Mouse (Mus musculus) CH12.LX (cell line): ENCODE results near the gene Htra2. TPM values are rescaled to one million over a fixed set of nuclear protein-coding genes. Genes with fewer than 3 reads are reported as not detected.

ENCODE experiments used
- DNase-seq: peaks from one replicate; pipeline ENCODE4 v3.0.0-alpha.2; 2013; ENCODE audit errors: extremely low read depth
- H3K27ac ChIP-seq: 2 replicates; pipeline ENCODE4 v1.5.1; 2012; ENCODE audit warnings: low read depth, mild to moderate bottlenecking, control low read depth, moderate library complexity; ENCODE audit not compliant: insufficient read depth
- H3K27me3 ChIP-seq: replicated peaks from 2 replicates; pipeline ENCODE3; 2012; ENCODE audit warnings: inconsistent platforms
- H3K36me3 ChIP-seq, 2 experiments: replicated peaks in 1 of 2; 2 replicates each; pipeline versions ENCODE3 to v1.6.1; 2012; ENCODE audit warnings: inconsistent platforms in 1 of 2, low read length in 1 of 2, mild to moderate bottlenecking in 1 of 2, mixed read lengths in 1 of 2, moderate library complexity in 1 of 2; ENCODE audit not compliant: control insufficient read depth in 1 of 2, insufficient read depth in 1 of 2
- H3K4me1 ChIP-seq, 2 experiments: 2 replicates each; pipeline ENCODE4 v1.6.1; 2012; ENCODE audit warnings: inconsistent platforms in 1 of 2, moderate library complexity in 1 of 2; ENCODE audit not compliant: insufficient read depth in 2 of 2, control insufficient read depth in 1 of 2
- H3K4me2 ChIP-seq: 2 replicates; pipeline ENCODE4 v1.6.1; 2012; ENCODE audit warnings: low read depth, mild to moderate bottlenecking, control low read depth; ENCODE audit not compliant: poor library complexity, insufficient read depth, severe bottlenecking
- H3K4me3 ChIP-seq, 3 experiments: fragments of 150-350 bp in 1 of 3; sonication (generic) in 1 of 3; replicated peaks in 1 of 3; 2 replicates each; pipeline versions ENCODE3 to v1.5.1; 2011 to 2012; ENCODE audit warnings: low read depth in 2 of 3, low read length in 2 of 3, mild to moderate bottlenecking in 2 of 3, moderate library complexity in 2 of 3, control low read depth in 1 of 3, improper control_type of control experiment in 1 of 3, inconsistent platforms in 1 of 3, mixed read lengths in 1 of 3; ENCODE audit not compliant: poor library complexity in 1 of 3
- H3K79me2 ChIP-seq: replicated peaks from 2 replicates; pipeline ENCODE4 v1.6.1; 2012; ENCODE audit warnings: mild to moderate bottlenecking, moderate library complexity; ENCODE audit not compliant: control insufficient read depth, poor library complexity, insufficient read depth, severe bottlenecking; ENCODE audit errors: extremely low read depth
- H3K9ac ChIP-seq: 2 replicates; pipeline ENCODE4 v1.6.1; 2012; ENCODE audit warnings: low read depth, mild to moderate bottlenecking, control low read depth, moderate library complexity; ENCODE audit not compliant: insufficient read depth
- H3K9me3 ChIP-seq: replicated peaks from 2 replicates; pipeline ENCODE3; 2012; ENCODE audit warnings: low read length, inconsistent platforms, mixed read lengths
- BHLHE40 ChIP-seq: IDR thresholded peaks from 2 replicates; pipeline ENCODE4 v1.6.1; 2011; ENCODE audit warnings: mild to moderate bottlenecking, low read depth, low read length, improper control_type of control experiment
- CHD1 ChIP-seq: IDR thresholded peaks from 2 replicates; pipeline ENCODE4 v1.6.1; 2012; ENCODE audit warnings: low read depth, low read length, improper control_type of control experiment, inconsistent platforms
- CHD2 ChIP-seq: IDR thresholded peaks from 2 replicates; pipeline ENCODE4 v1.6.1; 2011; ENCODE audit warnings: low read length, improper control_type of control experiment
- CTCF ChIP-seq, 2 experiments: IDR thresholded peaks in 1 of 2; conservative IDR thresholded peaks in 1 of 2; 2 replicates each; pipeline ENCODE4 v1.5.1; 2011 to 2012; ENCODE audit warnings: low read depth in 2 of 2, low read length in 2 of 2, improper control_type of control experiment in 1 of 2, inconsistent platforms in 1 of 2, mild to moderate bottlenecking in 1 of 2, moderate library complexity in 1 of 2
- EP300 ChIP-seq: IDR thresholded peaks from 2 replicates; pipeline ENCODE4 v1.6.1; 2011; ENCODE audit warnings: low read length, improper control_type of control experiment
- HCFC1 ChIP-seq: IDR thresholded peaks from 2 replicates; pipeline ENCODE4 v1.6.1; 2012; ENCODE audit warnings: low read depth, mild to moderate bottlenecking, inconsistent platforms, low read length, improper control_type of control experiment
- JUND ChIP-seq: conservative IDR thresholded peaks from 2 replicates; pipeline ENCODE4 v1.6.1; 2011; ENCODE audit warnings: low read depth, low read length, improper control_type of control experiment
- MAFK ChIP-seq: IDR thresholded peaks from 2 replicates; pipeline ENCODE4 v1.6.1; 2011; ENCODE audit warnings: low read length, improper control_type of control experiment; ENCODE audit not compliant: insufficient replicate concordance
- MEF2A ChIP-seq: IDR thresholded peaks from 2 replicates; pipeline ENCODE4 v1.6.1; 2014; ENCODE audit warnings: low read depth, mild to moderate bottlenecking, inconsistent platforms, low read length, improper control_type of control experiment, borderline replicate concordance
- MXI1 ChIP-seq: IDR thresholded peaks from 2 replicates; pipeline ENCODE4 v1.6.1; 2011; ENCODE audit warnings: mild to moderate bottlenecking, low read depth, low read length, improper control_type of control experiment
- MYC ChIP-seq: IDR thresholded peaks from 2 replicates; pipeline ENCODE4 v1.6.1; 2011; ENCODE audit warnings: low read depth, mild to moderate bottlenecking, improper control_type of control experiment, low read length
- NRF1 ChIP-seq: IDR thresholded peaks from 2 replicates; pipeline ENCODE4 v1.6.1; 2014; ENCODE audit warnings: low read depth, mild to moderate bottlenecking, inconsistent platforms, low read length, improper control_type of control experiment, moderate library complexity
- PAX5 ChIP-seq: IDR thresholded peaks from 2 replicates; pipeline ENCODE4 v1.6.1; 2012; ENCODE audit warnings: low read length, inconsistent platforms, mixed read lengths
- POLR2A ChIP-seq: IDR thresholded peaks from 2 replicates; pipeline ENCODE4 v1.6.1; 2011; ENCODE audit warnings: low read depth, mild to moderate bottlenecking, improper control_type of control experiment, low read length
- POLR2AphosphoS2 ChIP-seq: IDR thresholded peaks from 2 replicates; pipeline ENCODE4 v1.6.1; 2011; ENCODE audit warnings: low read depth, low read length, improper control_type of control experiment
- RAD21 ChIP-seq: IDR thresholded peaks from 2 replicates; pipeline ENCODE4 v1.6.1; 2011; ENCODE audit warnings: low read depth, mild to moderate bottlenecking, low read length, improper control_type of control experiment, moderate library complexity
- RCOR1 ChIP-seq: conservative IDR thresholded peaks from 2 replicates; pipeline ENCODE4 v1.6.1; 2012; ENCODE audit warnings: low read depth, mild to moderate bottlenecking, inconsistent platforms, low read length, improper control_type of control experiment
- SIN3A ChIP-seq: IDR thresholded peaks from 2 replicates; pipeline ENCODE4 v1.6.1; 2012; ENCODE audit warnings: low read length, improper control_type of control experiment, inconsistent platforms
- TBP ChIP-seq: conservative IDR thresholded peaks from 2 replicates; pipeline ENCODE4 v1.6.1; 2011; ENCODE audit warnings: low read depth, low read length, improper control_type of control experiment
- TCF12 ChIP-seq: IDR thresholded peaks from 2 replicates; pipeline ENCODE4 v1.6.1; 2014; ENCODE audit warnings: low read depth, mild to moderate bottlenecking, inconsistent platforms, low read length, improper control_type of control experiment
- UBTF ChIP-seq: IDR thresholded peaks from 2 replicates; pipeline ENCODE4 v1.6.1; 2012; ENCODE audit warnings: low read depth, mild to moderate bottlenecking, inconsistent platforms, low read length, improper control_type of control experiment, moderate library complexity
- USF2 ChIP-seq: conservative IDR thresholded peaks from 2 replicates; pipeline ENCODE4 v1.6.1; 2011; ENCODE audit warnings: low read depth, low read length, improper control_type of control experiment
- ZMIZ1 ChIP-seq: IDR thresholded peaks from 2 replicates; pipeline ENCODE4 v1.6.1; 2012; ENCODE audit warnings: low read depth, mild to moderate bottlenecking, inconsistent platforms, low read length, improper control_type of control experiment
- dilution Hi-C: fragments of 300-500 bp; cut with MboI; formaldehyde crosslinking; loops from 2 replicates; pipeline ENCODE4 v1.14.3; 2020; ENCODE audit warnings: low sequenced_read_pairs; ENCODE audit not compliant: extremely low pct_unique_long_range_greater_than_20kb, extremely low pct_ligation_motif_present
- in situ Hi-C: fragments of 300-500 bp; cut with MboI; formaldehyde crosslinking; loops from 3 replicates; pipeline ENCODE4 v1.14.3; 2019; ENCODE audit warnings: low sequenced_read_pairs, low pct_ligation_motif_present, low pct_unique_long_range_greater_than_20kb, mixed read lengths
- polyA plus RNA-seq: library from polyadenylated mRNA; unstranded; fragments of >175 nt; gene quantifications from 2 replicates; pipeline ENCODE4 v1.2.1, GENCODE M21; 2012; ENCODE audit warnings: low read depth; ENCODE audit not compliant: insufficient read length
- total RNA-seq, 2 experiments: library from RNA; depleted of rRNA; stranded (reverse); fragments of 300-350 nt in 1 of 2; fragments of >200 nt in 1 of 2; gene quantifications; 2 replicates each; pipeline ENCODE4 v1.2.3; 2012 to 2014

The Htra2 gene
- total and polyA plus RNA-seq, 3 experiments: 113 to 185 (median 137) TPM

DNA sequence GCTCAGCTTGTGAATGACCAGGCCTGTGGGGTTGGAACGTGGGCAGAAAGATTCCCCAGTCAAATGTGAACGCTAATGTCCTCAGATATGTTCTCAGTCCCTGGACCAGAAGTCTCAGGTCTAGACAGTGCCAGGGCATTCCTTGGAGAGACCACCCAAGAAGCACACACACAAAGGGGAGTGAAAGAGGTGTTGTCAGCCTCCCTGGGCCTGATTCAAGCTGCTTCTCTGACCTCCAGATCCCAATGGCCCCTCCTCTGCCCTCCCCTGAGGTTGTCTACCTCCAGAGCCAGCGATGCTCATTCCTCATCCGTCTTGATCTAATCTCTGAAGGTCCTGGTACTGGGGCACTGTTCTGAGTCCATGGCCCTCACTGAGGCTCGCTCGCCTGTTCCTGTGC lies 11.5 kb downstream of the Htra2 start:
- dilution Hi-C loops: no loop called here
- H3K36me3 ChIP-seq: no peaks in the 10 kb centered on the region
- no peak overlapping the region for H3K9ac ChIP-seq
- TF ChIP-seq MYC (no peak), NRF1 (no peak), USF2 (no peak), CTCF (conservative IDR thresholded peaks at IDR 0.05 in 1 of 2, IDR thresholded peaks at IDR 0.05 in 1 of 2; ENCODE audit: low read depth in 2 of 2, low read length in 2 of 2) (no peak), CHD1 (no peak), HCFC1 (no peak), TBP (no peak)
- no peaks in the 10 kb centered on the region for H3K27me3 ChIP-seq
- H3K4me1 ChIP-seq: peaks cover 12 to 50% of the 10 kb centered on the region in 2 experiments
- H3K4me2 ChIP-seq: no peak overlapping the region
- peaks cover 3% of the 10 kb centered on the region for H3K9me3 ChIP-seq
- in situ Hi-C loops: loop anchor here (5.0 kb wide), 1 partner anchor 36 kb away; no protein-coding TSS in a partner anchor
- H3K27ac ChIP-seq: no peak overlapping the region
- no peaks in the 10 kb centered on the region for H3K79me2 ChIP-seq
- no peak overlapping the region for H3K4me3 ChIP-seq
- DNase-seq: no peak

- Histone ChIP-seq H3K79me2 (no peaks in the 10 kb centered on the region), H3K36me3 (no peaks in the 10 kb centered on the region), H3K4me3 (no peak overlapping the region), H3K27ac (no peak overlapping the region), H3K27me3 (peaks cover 1% of the 10 kb centered on the region), H3K4me2 (no peak overlapping the region), H3K4me1 (peaks cover 14 to 60% of the 10 kb centered on the region in 2 experiments), H3K9me3 (no peaks in the 10 kb centered on the region), H3K9ac (no peak overlapping the region)
- in situ Hi-C loops (loop anchor here (5.0 kb wide), 1 partner anchor 33 kb away; no protein-coding TSS in a partner anchor), dilution Hi-C loops (no loop called here)
- DNase-seq: no peak
- TF ChIP-seq RAD21 (no peak), MEF2A (no peak), PAX5 (no peak), JUND (no peak), CHD2 (no peak), TCF12 (no peak), MAFK (no peak), RCOR1 (no peak), POLR2AphosphoS2 (no peak), SIN3A (no peak), CHD1 (no peak), UBTF (no peak), BHLHE40 (no peak), CTCF (conservative IDR thresholded peaks at IDR 0.05 in 1 of 2, IDR thresholded peaks at IDR 0.05 in 1 of 2; ENCODE audit: low read depth in 2 of 2, low read length in 2 of 2) (no peak), EP300 (no peak), ZMIZ1 (no peak), MXI1 (no peak), POLR2A (no peak), MYC (no peak)
- TF ChIP-seq, all 38 proteins: peak for 0
Observed at GRCm38 (mm10) chr6:83040601-83041000, 14.5 kb downstream of the Htra2 start.
